Mouse (Mus musculus): ENCODE data around the gene Abl1. TPM values are rescaled to one million over a fixed set of nuclear protein-coding genes. Genes with fewer than 3 reads are reported as not detected.

The Abl1 gene
- total and polyA plus RNA-seq, 3 experiments = 9.8 to 22.4 (median 15.2) TPM

DNA sequence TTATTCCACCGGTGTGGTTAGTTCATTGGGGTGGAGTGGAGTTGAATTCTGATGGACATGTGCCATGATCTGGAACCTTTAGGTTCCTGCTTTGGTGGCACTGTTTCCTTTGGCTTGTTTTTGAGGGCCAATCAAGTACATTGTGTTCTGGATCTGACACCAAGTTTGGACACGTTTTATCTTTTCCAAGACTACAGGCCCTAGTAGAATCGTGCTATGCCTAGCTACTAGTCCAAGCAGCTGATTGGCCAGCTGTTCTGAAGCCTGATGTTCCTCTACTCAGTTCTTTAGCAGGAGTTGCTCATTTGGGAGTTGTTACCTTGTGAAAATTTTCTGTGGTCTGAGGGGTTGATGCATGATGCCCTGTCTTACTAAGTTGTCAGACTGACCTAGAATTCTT lies 25.6 kb downstream of the Abl1 start:
- Histone ChIP-seq H3K4me2 (ENCODE audit: insufficient read depth, low read depth, poor library complexity, severe bottlenecking) (no peak overlapping the region), H3K27me3 (replicated peaks) (no peaks in the 10 kb centered on the region), H3K27ac (ENCODE audit: insufficient read depth, low read depth) (no peak overlapping the region), H3K9ac (ENCODE audit: insufficient read depth, low read depth) (no peak overlapping the region), H3K4me3 (replicated peaks in 1 of 3; ENCODE audit: low read depth in 2 of 3, low read length in 2 of 3, poor library complexity in 1 of 3) (no peak overlapping the region), H3K9me3 (replicated peaks; ENCODE audit: low read length) (no peaks in the 10 kb centered on the region), H3K36me3 (replicated peaks in 1 of 2; ENCODE audit: control insufficient read depth in 1 of 2, insufficient read depth in 1 of 2, low read length in 1 of 2) (peaks cover 0 to 38% of the 10 kb centered on the region in 2 experiments), H3K79me2 (replicated peaks; ENCODE audit: control insufficient read depth, extremely low read depth, insufficient read depth, poor library complexity, severe bottlenecking) (no peaks in the 10 kb centered on the region), H3K4me1 (ENCODE audit: control insufficient read depth in 1 of 2, insufficient read depth in 2 of 2) (peaks cover 0 to 6% of the 10 kb centered on the region in 2 experiments; a peak in 2 of 4 replicates)
- DNase-seq (ENCODE audit: extremely low read depth) = no peak
- dilution Hi-C loops (cut with MboI; ENCODE audit: extremely low pct_ligation_motif_present, extremely low pct_unique_long_range_greater_than_20kb, low sequenced_read_pairs) = no loop called here
- in situ Hi-C loops (cut with MboI; ENCODE audit: low pct_ligation_motif_present, low pct_unique_long_range_greater_than_20kb, low sequenced_read_pairs) = no loop called here
- no peak for TF ChIP-seq POLR2AphosphoS2 (IDR thresholded peaks at IDR 0.05; ENCODE audit: low read depth, low read length)
- no peak for TF ChIP-seq MXI1 (IDR thresholded peaks at IDR 0.05; ENCODE audit: low read depth, low read length)
- no peak for TF ChIP-seq NELFE (IDR thresholded peaks at IDR 0.05; ENCODE audit: low read depth, low read length)
- no peak for TF ChIP-seq MEF2A (IDR thresholded peaks at IDR 0.05; ENCODE audit: borderline replicate concordance, low read depth, low read length)
- TF ChIP-seq KAT2A (IDR thresholded peaks at IDR 0.05; ENCODE audit: insufficient replicate concordance, low read length) = no peak
- TF ChIP-seq JUN (IDR thresholded peaks at IDR 0.05; ENCODE audit: insufficient read depth, low read depth, low read length) = no peak
- no peak for TF ChIP-seq E2F4 (IDR thresholded peaks at IDR 0.05; ENCODE audit: insufficient replicate concordance, low read depth, low read length)
- TF ChIP-seq ELF1 (IDR thresholded peaks at IDR 0.05; ENCODE audit: low read depth, low read length) = no peak
- TF ChIP-seq ETS1 (conservative IDR thresholded peaks at IDR 0.05; ENCODE audit: low read depth, low read length) = no peak
- no peak for TF ChIP-seq JUND (conservative IDR thresholded peaks at IDR 0.05; ENCODE audit: low read depth, low read length)
- TF ChIP-seq USF1 (IDR thresholded peaks at IDR 0.05; ENCODE audit: low read depth, low read length) = no peak
- no peak for TF ChIP-seq HCFC1 (IDR thresholded peaks at IDR 0.05; ENCODE audit: low read depth, low read length)
- TF ChIP-seq UBTF (IDR thresholded peaks at IDR 0.05; ENCODE audit: low read depth, low read length) = no peak
- TF ChIP-seq MAZ (IDR thresholded peaks at IDR 0.05; ENCODE audit: low read depth, low read length) = no peak
- no peak for TF ChIP-seq PAX5 (IDR thresholded peaks at IDR 0.05; ENCODE audit: low read length)
- TF ChIP-seq USF2 (conservative IDR thresholded peaks at IDR 0.05; ENCODE audit: low read depth, low read length) = no peak
- TF ChIP-seq POLR2A (IDR thresholded peaks at IDR 0.05; ENCODE audit: low read depth, low read length) = no peak
- no peak for TF ChIP-seq NRF1 (IDR thresholded peaks at IDR 0.05; ENCODE audit: low read depth, low read length)

DNA sequence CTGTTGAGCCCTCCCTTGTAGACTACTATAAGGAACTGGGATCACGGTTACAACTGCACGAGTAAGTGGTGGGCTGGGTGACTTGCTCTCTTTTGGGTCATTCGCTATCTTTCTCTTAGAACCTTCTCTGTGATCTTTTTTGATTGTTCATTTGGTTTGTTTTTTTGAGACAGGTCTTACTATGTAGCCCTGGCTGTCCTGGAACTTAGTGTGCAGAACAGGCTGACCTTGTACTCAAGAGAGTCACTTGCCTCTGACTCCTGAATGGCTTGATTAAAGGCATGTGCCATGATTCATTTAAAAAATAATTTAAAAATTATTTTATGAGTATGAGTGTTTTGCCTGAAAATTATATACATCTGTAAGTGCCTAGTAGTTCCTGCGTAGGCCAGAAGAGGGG lies 26.6 kb downstream of the Abl1 start:
- H3K9me3 ChIP-seq (replicated peaks; ENCODE audit: low read length) = no peaks in the 10 kb centered on the region
- H3K9ac ChIP-seq (ENCODE audit: insufficient read depth, low read depth) = no peak overlapping the region
- H3K4me2 ChIP-seq (ENCODE audit: insufficient read depth, low read depth, poor library complexity, severe bottlenecking) = no peak overlapping the region
- dilution Hi-C loops (cut with MboI; ENCODE audit: extremely low pct_ligation_motif_present, extremely low pct_unique_long_range_greater_than_20kb, low sequenced_read_pairs) (no loop called here), in situ Hi-C loops (cut with MboI; ENCODE audit: low pct_ligation_motif_present, low pct_unique_long_range_greater_than_20kb, low sequenced_read_pairs) (no loop called here)
- TF ChIP-seq MYC (IDR thresholded peaks at IDR 0.05; ENCODE audit: low read depth, low read length) (no peak), CHD1 (IDR thresholded peaks at IDR 0.05; ENCODE audit: low read depth, low read length) (no peak), MAFK (IDR thresholded peaks at IDR 0.05; ENCODE audit: insufficient replicate concordance, low read length) (no peak), TCF12 (IDR thresholded peaks at IDR 0.05; ENCODE audit: low read depth, low read length) (no peak), BHLHE40 (IDR thresholded peaks at IDR 0.05; ENCODE audit: low read depth, low read length) (no peak), ZMIZ1 (IDR thresholded peaks at IDR 0.05; ENCODE audit: low read depth, low read length) (no peak), CTCF (conservative IDR thresholded peaks at IDR 0.05 in 1 of 2, IDR thresholded peaks at IDR 0.05 in 1 of 2; ENCODE audit: low read depth in 2 of 2, low read length in 2 of 2) (no peak), RCOR1 (conservative IDR thresholded peaks at IDR 0.05; ENCODE audit: low read depth, low read length) (no peak)
- peaks cover 0 to 34% of the 10 kb centered on the region in 2 experiments for H3K36me3 ChIP-seq (replicated peaks in 1 of 2; ENCODE audit: control insufficient read depth in 1 of 2, insufficient read depth in 1 of 2, low read length in 1 of 2)
- no peak for DNase-seq (ENCODE audit: extremely low read depth)
- H3K4me1 ChIP-seq (ENCODE audit: control insufficient read depth in 1 of 2, insufficient read depth in 2 of 2) = peaks cover 0 to 6% of the 10 kb centered on the region in 2 experiments; a peak in 2 of 4 replicates
- H3K79me2 ChIP-seq (replicated peaks; ENCODE audit: control insufficient read depth, extremely low read depth, insufficient read depth, poor library complexity, severe bottlenecking) = no peaks in the 10 kb centered on the region
- H3K4me3 ChIP-seq (replicated peaks in 1 of 3; ENCODE audit: low read depth in 2 of 3, low read length in 2 of 3, poor library complexity in 1 of 3) = no peak overlapping the region
- H3K27ac ChIP-seq (ENCODE audit: insufficient read depth, low read depth) = no peak overlapping the region
- no peaks in the 10 kb centered on the region for H3K27me3 ChIP-seq (replicated peaks)

Data from CH12.LX (cell line).